Mouse (Mus musculus) embryo, embryonic 9.5 days (tissue): ENCODE data around the gene Etv3.
"Not testable (repeated sequence)": the region's sequence is repeated elsewhere in the genome, so short reads cannot be mapped to it uniquely, and the experiment has no call there.

Experiments used
- DNase-seq: peaks from one replicate; pipeline ENCODE4 v3.0.0-alpha.2; 2017; ENCODE audit errors: extremely low spot score

The Etv3 gene

GRCm38 (mm10) chr3:87518425-87518824 lies 6.8 kb upstream of the Etv3 start:
- DNase-seq: no peak

GRCm38 (mm10) chr3:87521126-87521525 lies 4.1 kb upstream of the Etv3 start:
- DNase-seq: no peak

DNA sequence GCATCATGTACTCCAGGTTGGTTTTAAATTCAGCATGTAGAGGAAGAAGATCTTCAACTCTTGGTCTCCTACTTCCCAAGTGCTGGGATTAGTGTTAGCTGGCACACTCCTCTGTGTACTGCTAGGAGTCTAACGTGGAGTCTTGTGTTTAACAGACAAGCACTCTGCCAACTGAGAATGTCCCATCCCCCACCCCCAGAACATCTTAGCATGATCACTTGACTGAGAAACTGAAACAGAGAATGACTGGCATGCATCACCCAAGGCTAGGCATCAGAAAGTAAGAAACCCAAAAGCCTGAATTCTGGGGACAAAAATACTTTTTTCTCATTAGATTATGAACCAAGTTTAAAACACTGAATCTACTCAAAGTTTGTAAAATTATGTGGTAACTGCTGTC lies 3.4 kb upstream of the Etv3 start:
- no peak for DNase-seq

GRCm38 (mm10) chr3:87523701-87524100 lies 1.5 kb upstream of the Etv3 start:
- DNase-seq: no peak

DNA sequence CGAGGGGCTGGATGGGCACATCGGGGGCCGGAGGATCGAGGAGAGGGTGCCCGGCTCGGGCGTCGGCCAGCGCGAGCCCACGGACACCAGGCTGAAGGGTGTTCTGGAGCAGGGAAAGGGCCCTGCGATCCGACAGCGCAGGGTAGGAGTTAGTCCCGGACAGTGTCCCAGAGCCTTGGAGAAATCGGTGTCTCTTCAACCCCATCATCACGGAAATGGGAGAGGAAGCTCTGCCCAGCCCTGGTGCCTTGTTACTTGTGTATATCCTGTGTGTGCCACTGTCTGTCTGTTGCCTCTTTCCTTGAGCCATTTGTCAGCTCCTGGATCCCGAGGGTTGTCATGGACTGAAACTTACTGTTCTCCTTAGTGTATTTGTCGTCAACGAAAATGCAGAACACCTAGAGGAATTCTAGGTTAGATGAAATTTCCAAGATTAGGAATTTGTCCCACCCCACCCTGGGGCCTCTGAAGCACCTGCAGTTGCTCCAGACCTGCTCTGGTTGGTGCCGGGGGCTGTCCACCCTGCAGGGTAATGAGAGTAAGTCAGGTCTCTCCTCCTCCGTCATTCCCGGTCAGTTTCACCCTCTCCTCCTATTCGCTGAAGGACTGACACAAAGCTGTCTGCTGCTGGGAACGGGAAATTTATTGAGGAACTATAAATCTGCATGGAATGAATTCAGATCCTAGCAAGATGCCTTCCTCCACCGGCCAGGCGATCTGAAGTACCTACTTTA lies 797 bp downstream of the Etv3 start:
- DNase-seq: no peak

- DNase-seq: no peak
Observed at GRCm38 (mm10) chr3:87527139-87527538, 1.9 kb downstream of the Etv3 start.

GRCm38 (mm10) chr3:87528021-87528420 lies 2.8 kb downstream of the Etv3 start:
- DNase-seq: no peak

DNA sequence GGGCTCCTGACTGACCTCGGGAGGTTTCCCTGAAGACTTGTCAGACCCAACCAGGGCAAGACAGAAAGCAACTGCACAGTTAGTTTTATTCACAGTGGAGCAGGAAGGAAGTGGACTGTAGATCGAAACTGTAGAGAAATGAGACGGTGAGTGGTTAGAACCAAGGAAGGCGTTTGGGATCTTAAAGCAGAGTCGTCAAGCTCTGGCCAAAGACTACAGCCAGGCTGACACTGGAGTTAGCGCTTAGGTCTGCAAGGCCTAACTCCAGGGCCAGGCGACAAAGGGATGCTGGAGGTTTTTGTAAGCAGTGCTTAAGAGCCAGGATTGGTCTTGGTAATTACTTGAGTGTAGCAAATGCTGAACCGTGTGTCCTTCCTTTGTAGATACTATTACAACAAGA lies 3.6 kb downstream of the Etv3 start:
- no peak for DNase-seq

DNA sequence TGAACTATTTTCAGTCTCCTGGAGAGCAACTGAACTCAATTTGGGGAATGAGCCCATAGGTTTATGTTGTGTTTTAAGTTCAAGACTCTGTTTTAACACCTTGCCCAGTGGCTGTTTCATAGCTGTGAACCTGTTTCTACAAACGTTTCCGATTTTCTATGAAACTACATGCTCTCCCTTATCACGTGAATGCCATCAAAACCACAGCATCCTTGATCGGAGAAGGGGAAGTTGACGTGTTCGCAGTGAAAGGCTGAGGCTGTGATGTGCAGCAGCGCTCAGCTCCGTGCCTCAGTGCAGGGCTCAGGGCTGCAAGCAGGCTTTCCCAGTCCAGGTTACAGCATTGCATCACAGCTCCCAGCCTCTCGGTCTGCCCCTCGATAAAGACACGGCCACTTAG lies 4.4 kb downstream of the Etv3 start:
- DNase-seq: no peak

- no peak for DNase-seq
Observed at GRCm38 (mm10) chr3:87530234-87530633, 5.0 kb downstream of the Etv3 start.

DNA sequence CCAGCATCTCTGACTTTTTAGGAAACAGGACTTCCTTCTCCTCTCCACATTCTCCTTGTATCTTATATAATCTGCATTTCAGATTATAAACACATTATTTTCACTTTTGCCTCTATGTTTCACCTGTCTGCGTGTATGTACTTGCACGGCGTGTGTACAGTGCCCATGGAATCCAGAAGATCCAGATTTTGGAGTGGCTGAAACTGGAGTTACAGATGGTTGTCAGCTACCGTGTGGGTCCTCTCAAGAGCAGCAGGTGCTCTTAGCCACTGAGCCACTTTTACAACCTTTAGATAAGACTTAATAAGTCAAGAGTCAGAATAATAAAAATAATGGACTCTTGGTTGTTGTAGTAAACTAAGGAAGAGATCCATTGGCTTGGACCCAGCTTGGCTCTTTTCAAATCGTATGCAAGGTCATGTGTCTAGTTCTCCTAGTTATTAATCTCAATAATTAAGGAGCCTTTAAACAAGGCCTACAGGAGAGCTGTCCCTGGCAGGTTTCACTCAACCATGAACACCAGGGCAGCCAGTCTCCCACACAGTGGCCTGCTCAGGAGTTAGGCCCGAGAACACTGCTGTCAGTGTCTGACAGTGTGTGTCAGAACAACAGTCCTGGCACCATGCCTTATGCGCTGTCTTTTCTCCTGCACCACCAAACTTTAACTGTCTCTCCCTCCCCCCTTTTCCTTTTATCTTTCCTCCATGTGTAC lies 8.6 kb downstream of the Etv3 start:
- no peak for DNase-seq

DNA sequence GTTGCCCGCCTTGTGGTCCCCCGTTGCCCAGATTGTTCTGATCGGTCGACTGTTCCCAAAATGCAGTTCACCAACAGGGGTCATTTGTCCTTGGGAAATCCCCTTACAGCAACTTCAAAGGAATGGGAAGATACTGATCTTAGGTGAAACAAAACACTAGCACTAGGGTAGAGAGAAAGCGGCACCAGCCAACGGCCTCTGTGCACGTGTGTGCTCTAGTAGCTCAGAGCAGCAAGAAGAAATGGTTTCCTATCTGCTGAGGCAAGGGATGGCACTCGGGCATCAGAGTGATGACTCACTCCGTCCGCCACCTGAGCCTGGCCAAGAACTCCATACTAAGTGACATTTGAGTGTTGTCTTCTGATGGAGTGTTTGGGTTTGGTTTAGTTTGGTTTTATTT lies 12.8 kb downstream of the Etv3 start:
- DNase-seq: no peak

DNA sequence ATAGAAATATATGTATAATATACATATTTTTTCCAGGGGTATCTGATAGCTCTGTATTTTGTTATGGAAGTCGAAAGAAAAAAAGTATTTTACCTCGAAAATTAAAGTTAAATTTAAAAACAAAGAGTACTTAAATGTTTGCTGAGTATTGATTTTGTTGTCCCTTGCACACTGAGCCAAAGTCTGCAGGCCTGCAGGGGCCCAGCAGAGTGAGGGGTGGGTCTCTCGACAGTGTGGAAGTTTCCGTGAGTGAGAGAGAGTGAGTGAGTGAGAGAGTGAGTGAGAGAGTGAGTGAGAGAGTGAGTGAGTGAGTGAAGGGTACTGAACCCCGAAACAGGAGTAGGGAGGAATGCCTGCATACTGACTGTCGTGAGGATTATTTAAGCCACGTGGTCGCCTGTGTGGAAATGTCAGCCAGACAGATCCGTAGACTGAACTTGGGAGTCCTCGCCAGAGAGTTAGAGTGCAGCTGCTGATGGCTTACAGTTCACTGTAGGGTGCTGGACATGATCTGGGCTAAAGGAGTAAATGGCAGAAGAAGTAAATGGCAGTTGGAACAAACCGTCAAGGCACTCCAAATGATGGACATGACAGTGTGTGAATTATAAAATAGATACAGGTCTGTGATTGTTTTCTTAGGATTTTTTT lies 14.9 kb downstream of the Etv3 start:
- no peak for DNase-seq

- DNase-seq: no peak
Observed at GRCm38 (mm10) chr3:87540714-87541113, 15.5 kb downstream of the Etv3 start.

DNA sequence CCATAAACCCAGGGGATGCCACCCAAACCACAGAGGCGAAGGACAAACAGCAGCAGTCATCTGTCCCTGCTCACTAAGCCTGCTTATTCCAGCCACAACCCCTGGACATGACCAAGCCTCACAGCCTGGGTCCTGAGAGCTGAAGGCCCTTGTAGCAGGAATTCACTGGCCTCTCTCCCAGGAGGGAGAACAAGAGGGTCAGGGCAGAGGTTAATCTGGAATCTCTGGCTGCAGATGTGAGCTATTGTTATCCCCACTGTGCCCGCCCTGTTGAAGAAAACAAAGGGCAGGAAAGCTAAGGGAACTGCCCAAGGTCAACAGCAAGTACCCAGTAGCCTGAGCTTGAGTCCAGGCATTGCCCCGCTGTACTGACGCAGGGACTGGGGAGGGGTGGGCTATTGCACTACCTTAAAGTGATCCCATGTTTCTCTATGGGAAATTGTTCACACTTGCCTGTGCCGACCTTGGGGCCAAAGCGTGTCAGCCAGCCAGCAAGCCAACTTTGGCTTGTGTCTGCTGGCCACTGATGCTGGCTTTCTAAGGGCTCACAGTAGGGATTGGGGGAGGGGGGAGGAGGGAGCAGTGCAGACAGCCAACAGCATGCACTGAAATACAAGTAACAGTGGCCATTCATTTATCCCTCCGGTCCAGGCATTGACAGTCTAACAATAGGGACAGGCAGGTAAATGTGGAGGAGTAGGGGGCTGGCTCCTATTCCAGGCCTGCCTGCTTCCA lies 17.4 kb downstream of the Etv3 start:
- DNase-seq: peak; percentile 60

DNA sequence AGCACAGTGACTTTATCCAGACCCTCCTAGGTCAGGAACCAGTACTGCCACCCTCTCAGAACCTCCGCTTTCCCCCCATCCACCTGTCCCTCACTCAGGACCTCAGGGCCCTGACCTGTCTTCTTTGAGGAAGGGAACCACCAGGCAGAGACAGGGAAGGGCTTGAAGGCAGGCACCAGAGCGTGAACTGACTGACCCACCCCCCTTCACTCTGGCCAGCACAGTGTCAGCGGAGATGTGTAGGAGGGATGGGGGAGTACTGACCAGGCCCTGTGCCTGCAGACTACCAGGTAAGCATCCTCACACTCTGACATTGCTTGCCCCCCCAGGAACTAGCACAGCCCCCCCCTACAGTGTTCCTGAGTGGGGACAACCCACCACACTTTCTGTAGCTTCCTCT lies 20.3 kb downstream of the Etv3 start:
- no peak for DNase-seq

- no peak for DNase-seq
Observed at GRCm38 (mm10) chr3:87546291-87546721, 21.1 kb downstream of the Etv3 start.

DNA sequence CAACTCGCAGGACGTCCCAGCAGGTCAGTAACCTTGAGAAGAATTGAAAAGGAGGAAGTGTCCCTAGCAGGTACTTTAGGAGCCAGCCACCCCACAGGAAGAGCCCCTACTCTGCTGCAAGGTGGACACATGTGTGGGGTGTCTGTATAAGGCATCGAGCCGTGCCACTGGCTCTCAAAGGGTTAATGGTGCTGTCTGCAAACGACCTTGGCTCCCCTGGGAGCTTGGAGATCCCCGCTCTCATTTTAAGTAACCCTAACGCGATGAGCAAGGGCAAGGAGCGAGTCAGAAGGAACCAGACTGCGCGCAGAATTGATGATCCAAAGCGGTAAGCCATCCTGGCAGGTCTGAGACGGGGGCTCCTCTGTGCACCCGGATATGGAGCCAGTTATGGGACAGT lies 24.7 kb downstream of the Etv3 start:
- no peak for DNase-seq

GRCm38 (mm10) chr3:87552327-87552726 lies 27.1 kb downstream of the Etv3 start:
- no peak for DNase-seq

- no peak for DNase-seq
Observed at GRCm38 (mm10) chr3:87553196-87553935, 28.2 kb downstream of the Etv3 start.

GRCm38 (mm10) chr3:87554859-87555258 lies 29.7 kb downstream of the Etv3 start:
- not testable (repeated sequence) for DNase-seq

DNA sequence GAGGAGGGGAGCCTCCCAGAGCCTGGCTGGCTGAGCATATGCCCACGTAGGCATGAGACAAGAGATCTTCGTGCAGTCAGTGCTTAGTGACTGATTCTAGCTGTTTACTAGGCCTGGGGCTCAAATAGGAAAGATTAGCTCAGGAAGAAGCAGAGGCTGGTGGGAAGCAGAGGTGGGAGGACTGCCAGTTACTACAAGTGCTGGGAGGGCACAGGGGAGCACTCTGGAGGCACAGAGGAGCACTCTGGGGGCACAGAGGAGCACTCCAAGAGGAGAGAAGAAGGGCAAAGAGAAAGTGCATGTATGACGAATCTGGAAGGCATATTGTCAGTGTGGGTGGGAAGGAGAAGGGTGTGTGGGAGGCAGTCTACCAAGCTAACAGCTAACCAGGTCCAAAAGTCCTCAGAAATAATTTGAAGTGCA lies 30.9 kb downstream of the Etv3 start:
- no peak for DNase-seq
